Mouse (Mus musculus) limb, embryonic 10.5 days (tissue): ENCODE results near the gene Ltbp1. TPM values are rescaled to one million over a fixed set of nuclear protein-coding genes. Genes with fewer than 3 reads are reported as not detected.

Experiments used
- DNase-seq: peaks from one replicate; pipeline ENCODE4 v3.0.0-alpha.2; 2017; ENCODE audit warnings: low spot score
- H3K27ac ChIP-seq: fragments of 300-500 bp; sonication (generic); 2 replicates; pipeline ENCODE4 v1.5.1; 2016; ENCODE audit warnings: mild to moderate bottlenecking
- H3K27me3 ChIP-seq: fragments of 300-500 bp; sonication (generic); 2 replicates; pipeline ENCODE4 v1.6.1; 2016; ENCODE audit warnings: low read depth, mild to moderate bottlenecking; ENCODE audit not compliant: poor library complexity, severe bottlenecking
- H3K36me3 ChIP-seq: fragments of 300-500 bp; sonication (generic); 2 replicates; pipeline ENCODE4 v1.6.1; 2016; ENCODE audit warnings: mild to moderate bottlenecking, moderate library complexity
- H3K4me1 ChIP-seq: fragments of 300-500 bp; sonication (generic); 2 replicates; pipeline ENCODE4 v1.6.1; 2016
- H3K4me3 ChIP-seq: fragments of 300-500 bp; sonication (generic); 2 replicates; pipeline ENCODE4 v1.5.1; 2016; ENCODE audit warnings: mild to moderate bottlenecking, moderate library complexity
- H3K9me3 ChIP-seq: fragments of 300-500 bp; sonication (generic); replicated peaks from 2 replicates; pipeline ENCODE4 v1.6.1; 2016; ENCODE audit warnings: mild to moderate bottlenecking
- WGBS: fragments of 180-500 bp; shearing (Covaris S2); methylation state at CpG from one replicate; pipeline ENCODE4 v1.1.7; 2016; 5-methylcytosine and 5-hydroxymethylcytosine counted together
- polyA plus RNA-seq: library from polyadenylated mRNA; unstranded; fragments of >200 nt; fragmentation: Nextera tagmentation; extraction: Ambion mirVana; gene quantifications from 2 replicates; pipeline ENCODE4 v1.2.1, GENCODE M21; 2016

Gene Ltbp1
- polyA plus RNA-seq, 1 experiment from 2014 or later, result 16.4 TPM

GRCm38 (mm10) chr17:75388402-75388801 is 383.0 kb downstream of the Ltbp1 start:
- no peak for DNase-seq
- no peaks in the 10 kb centered on the region for H3K9me3 ChIP-seq
- H3K4me3 ChIP-seq, result no peak overlapping the region
- WGBS, result 95% methylated on average over 4 of the region's 4 CpGs
- H3K27ac ChIP-seq, result no peak overlapping the region
- H3K36me3 ChIP-seq, result peaks cover 6% of the 10 kb centered on the region
- no peaks in the 10 kb centered on the region for H3K4me1 ChIP-seq
- H3K27me3 ChIP-seq, result no peaks in the 10 kb centered on the region

GRCm38 (mm10) chr17:75390142-75390541 is 384.8 kb downstream of the Ltbp1 start:
- Histone ChIP-seq H3K36me3 (peaks cover 6% of the 10 kb centered on the region), H3K27me3 (no peaks in the 10 kb centered on the region), H3K9me3 (no peaks in the 10 kb centered on the region), H3K4me1 (no peaks in the 10 kb centered on the region), H3K27ac (no peak overlapping the region), H3K4me3 (no peak overlapping the region)
- WGBS, result 96% methylated on average over 10 of the region's 10 CpGs
- no peak for DNase-seq

GRCm38 (mm10) chr17:75391429-75392192 is 386.2 kb downstream of the Ltbp1 start:
- H3K36me3 ChIP-seq, result peaks cover 6% of the 10 kb centered on the region
- WGBS, result 94% methylated on average over 6 of the region's 6 CpGs
- DNase-seq, result no peak

GRCm38 (mm10) chr17:75406405-75406804 is 401.0 kb downstream of the Ltbp1 start:
- Histone ChIP-seq H3K4me1 (no peaks in the 10 kb centered on the region), H3K27me3 (no peaks in the 10 kb centered on the region), H3K27ac (no peak overlapping the region), H3K36me3 (no peaks in the 10 kb centered on the region), H3K4me3 (no peak overlapping the region), H3K9me3 (no peaks in the 10 kb centered on the region)
- DNase-seq, result no peak
- 82% methylated on average over 4 of the region's 4 CpGs for WGBS

More at GRCm38 (mm10) chr17:75391429-75392192, 386.2 kb downstream of the Ltbp1 start:
- Histone ChIP-seq H3K27me3 (no peaks in the 10 kb centered on the region), H3K4me3 (no peak overlapping the region), H3K9me3 (no peaks in the 10 kb centered on the region), H3K4me1 (no peaks in the 10 kb centered on the region), H3K27ac (no peak overlapping the region)

GRCm38 (mm10) chr17:75416861-75417260 is 411.5 kb downstream of the Ltbp1 start:
- Histone ChIP-seq H3K4me1 (no peaks in the 10 kb centered on the region), H3K36me3 (no peaks in the 10 kb centered on the region), H3K4me3 (no peak overlapping the region), H3K9me3 (no peaks in the 10 kb centered on the region), H3K27me3 (no peaks in the 10 kb centered on the region), H3K27ac (no peak overlapping the region)
- DNase-seq, result no peak
- WGBS, result 89% methylated on average over 3 of the region's 3 CpGs

- Histone ChIP-seq H3K27me3 (no peaks in the 10 kb centered on the region), H3K9me3 (no peaks in the 10 kb centered on the region), H3K36me3 (no peaks in the 10 kb centered on the region), H3K27ac (no peak overlapping the region), H3K4me3 (no peak overlapping the region), H3K4me1 (peaks cover 10% of the 10 kb centered on the region; the same call in 1 of the 2 replicates)
- no peak for DNase-seq
- 83% methylated on average over 2 of the region's 2 CpGs for WGBS
These were observed 428.8 kb downstream of the Ltbp1 start for GRCm38 (mm10) chr17:75434152-75434551.

- WGBS, result 86% methylated on average over 3 of the region's 3 CpGs
- H3K9me3 ChIP-seq, result no peaks in the 10 kb centered on the region
- H3K27me3 ChIP-seq, result no peaks in the 10 kb centered on the region
- no peaks in the 10 kb centered on the region for H3K36me3 ChIP-seq
- H3K27ac ChIP-seq, result no peak overlapping the region
- H3K4me1 ChIP-seq, result peaks cover 10% of the 10 kb centered on the region; the same call in 1 of the 2 replicates
- no peak overlapping the region for H3K4me3 ChIP-seq
- no peak for DNase-seq
These were observed 429.5 kb downstream of the Ltbp1 start for GRCm38 (mm10) chr17:75434871-75435270.

GRCm38 (mm10) chr17:75435599-75435998 is 430.2 kb downstream of the Ltbp1 start, which contains the start of gene Rasgrp3:
TSS of gene Rasgrp3 (plus strand) at chr17:75435896.
- 0 out of 2 replicates have a peak within 1 kb of the TSS, but pooled peaks have one; percentile 11 for H3K4me3 ChIP-seq
- peaks cover 10% of the 10 kb centered on the region; the same call in 1 of the 2 replicates for H3K4me1 ChIP-seq
- WGBS, result 72% methylated on average over 6 of the region's 6 CpGs
- H3K9me3 ChIP-seq, result no peaks in the 10 kb centered on the region
- H3K27ac ChIP-seq, result peak within 1 kb of the TSS; percentile 63; the same call in 1 of the 2 replicates
- no peaks in the 10 kb centered on the region for H3K27me3 ChIP-seq
- no peak for DNase-seq
- no peaks in the 10 kb centered on the region for H3K36me3 ChIP-seq

- no peaks in the 10 kb centered on the region for H3K27me3 ChIP-seq
- peaks cover 10% of the 10 kb centered on the region; the same call in 1 of the 2 replicates for H3K4me1 ChIP-seq
- H3K4me3 ChIP-seq, result 0 out of 2 replicates have a peak overlapping the region, but pooled peaks have one; percentile 11
- H3K9me3 ChIP-seq, result no peaks in the 10 kb centered on the region
- DNase-seq, result no peak
- H3K36me3 ChIP-seq, result no peaks in the 10 kb centered on the region
- WGBS, result 79% methylated on average over 8 of the region's 8 CpGs
- H3K27ac ChIP-seq, result peak overlapping the region; percentile 63; the same call in 1 of the 2 replicates
These were observed 430.7 kb downstream of the Ltbp1 start for GRCm38 (mm10) chr17:75436095-75436494.

GRCm38 (mm10) chr17:75436819-75437218 is 431.5 kb downstream of the Ltbp1 start:
- Histone ChIP-seq H3K4me1 (peaks cover 10% of the 10 kb centered on the region; the same call in 1 of the 2 replicates), H3K4me3 (no peak overlapping the region), H3K9me3 (no peaks in the 10 kb centered on the region), H3K27ac (no peak overlapping the region), H3K27me3 (no peaks in the 10 kb centered on the region), H3K36me3 (no peaks in the 10 kb centered on the region)
- DNase-seq, result no peak
- WGBS, result 78% methylated on average over 6 of the region's 6 CpGs

- Histone ChIP-seq H3K27ac (no peak overlapping the region), H3K36me3 (no peaks in the 10 kb centered on the region), H3K4me3 (no peak overlapping the region), H3K4me1 (peaks cover 10% of the 10 kb centered on the region; the same call in 1 of the 2 replicates), H3K27me3 (no peaks in the 10 kb centered on the region), H3K9me3 (no peaks in the 10 kb centered on the region)
- DNase-seq, result no peak
- WGBS, result 78% methylated on average over 11 of the region's 11 CpGs
These were observed 431.9 kb downstream of the Ltbp1 start for GRCm38 (mm10) chr17:75437239-75437750.

- Histone ChIP-seq H3K27ac (no peak overlapping the region), H3K4me1 (peaks cover 10% of the 10 kb centered on the region; the same call in 1 of the 2 replicates), H3K4me3 (no peak overlapping the region), H3K9me3 (no peaks in the 10 kb centered on the region), H3K36me3 (no peaks in the 10 kb centered on the region), H3K27me3 (no peaks in the 10 kb centered on the region)
- no peak for DNase-seq
- 68% methylated on average over 5 of the region's 5 CpGs for WGBS
These were observed 432.8 kb downstream of the Ltbp1 start for GRCm38 (mm10) chr17:75438162-75438561.

- peaks cover 10% of the 10 kb centered on the region; the same call in 1 of the 2 replicates for H3K4me1 ChIP-seq
- H3K4me3 ChIP-seq, result no peak overlapping the region
- H3K36me3 ChIP-seq, result no peaks in the 10 kb centered on the region
- H3K27me3 ChIP-seq, result no peaks in the 10 kb centered on the region
- H3K27ac ChIP-seq, result no peak overlapping the region
- no peaks in the 10 kb centered on the region for H3K9me3 ChIP-seq
- 89% methylated on average over 14 of the region's 14 CpGs for WGBS
- no peak for DNase-seq
These were observed 433.7 kb downstream of the Ltbp1 start for GRCm38 (mm10) chr17:75439062-75439461.
